Mouse (Mus musculus) liver, adult 2 months (tissue): Measurements from ENCODE around the gene Ccdc136.

ENCODE experiments used
- CTCF ChIP-seq: fragments of 200-500 bp; IDR thresholded peaks from 2 replicates; pipeline ENCODE4 v1.5.1; 2011; ENCODE audit warnings: low read depth, low read length, control low read depth
- POLR2A ChIP-seq: fragments of 200-500 bp; IDR thresholded peaks from 2 replicates; pipeline ENCODE4 v1.6.1; 2011; ENCODE audit warnings: low read length, control low read depth; ENCODE audit not compliant: insufficient read depth; ENCODE audit errors: extremely low read depth

DNA sequence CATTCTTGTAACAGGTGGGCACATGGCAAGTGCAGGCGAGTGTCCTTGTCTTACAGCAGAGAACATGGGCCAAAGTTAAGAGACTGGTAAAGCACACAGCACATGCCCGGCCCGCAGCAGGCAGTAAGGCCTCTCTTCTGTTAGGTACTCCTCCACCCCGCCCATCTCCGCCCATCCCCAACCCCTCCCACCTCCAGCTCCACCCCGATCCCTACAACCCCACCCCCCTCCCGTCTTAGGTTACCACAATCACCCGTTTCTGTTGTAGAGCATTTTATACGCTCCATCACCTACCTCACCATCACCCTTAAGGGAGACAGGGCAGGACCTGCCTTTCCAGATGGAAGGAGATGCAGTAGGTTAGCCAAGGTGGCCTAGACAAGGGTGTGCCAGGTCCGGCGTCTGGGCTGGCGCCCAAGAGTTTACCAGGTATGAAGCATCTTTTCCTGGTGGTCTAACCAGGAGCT, 8.0 kb upstream of the Ccdc136 start, which contains the start of gene Opn1sw:
- TF ChIP-seq POLR2A (no peak), CTCF (no peak)
